Mouse (Mus musculus) MEL (cell line): Measurements from ENCODE around the gene Adgrg6. TPM values are rescaled to one million over a fixed set of nuclear protein-coding genes. Genes with fewer than 3 reads are reported as not detected.

ENCODE experiments used
- DNase-seq: peaks from one replicate; pipeline ENCODE4 v3.0.0; 2011; ENCODE audit warnings: low read depth, low spot score
- H3K27ac ChIP-seq: 2 replicates; pipeline ENCODE4 v1.5.1; 2012; ENCODE audit warnings: low read depth, mild to moderate bottlenecking, control low read depth, low read length, moderate library complexity; ENCODE audit not compliant: control insufficient read depth
- H3K27me3 ChIP-seq, 2 experiments: fragments of 150-350 bp in 1 of 2; sonication (generic) in 1 of 2; 2 replicates each; pipeline ENCODE4 v1.6.1; 2012; ENCODE audit warnings: low read length in 2 of 2, mild to moderate bottlenecking in 2 of 2, improper control_type of control experiment in 1 of 2, moderate library complexity in 1 of 2; ENCODE audit not compliant: insufficient read depth in 2 of 2, control insufficient read depth in 1 of 2
- H3K36me3 ChIP-seq, 2 experiments: 2 replicates each; pipeline ENCODE4 v1.6.1; 2012 to 2014; ENCODE audit warnings: low read length in 2 of 2, improper control_type of control experiment in 1 of 2, inconsistent platforms in 1 of 2, mild to moderate bottlenecking in 1 of 2; ENCODE audit not compliant: insufficient read depth in 2 of 2, control insufficient read depth in 1 of 2
- H3K4me1 ChIP-seq, 2 experiments: fragments of 150-350 bp in 1 of 2; sonication (generic) in 1 of 2; 2 replicates each; pipeline ENCODE4 v1.6.1; 2012; ENCODE audit warnings: low read length in 2 of 2, improper control_type of control experiment in 1 of 2, mild to moderate bottlenecking in 1 of 2; ENCODE audit not compliant: insufficient read depth in 2 of 2, control insufficient read depth in 1 of 2
- H3K4me3 ChIP-seq, 2 experiments: fragments of 150-350 bp in 1 of 2; sonication (generic) in 1 of 2; 2 replicates each; pipeline ENCODE4 v1.5.1; 2012; ENCODE audit warnings: low read depth in 2 of 2, low read length in 2 of 2, mild to moderate bottlenecking in 2 of 2, moderate library complexity in 2 of 2, control low read depth in 1 of 2, improper control_type of control experiment in 1 of 2; ENCODE audit not compliant: control insufficient read depth in 1 of 2, insufficient read depth in 1 of 2
- H3K79me2 ChIP-seq: 2 replicates; pipeline ENCODE4 v1.6.1; 2012; ENCODE audit warnings: mild to moderate bottlenecking, low read length, moderate library complexity; ENCODE audit not compliant: control insufficient read depth, poor library complexity, insufficient read depth
- H3K9ac ChIP-seq: 2 replicates; pipeline ENCODE4 v1.6.1; 2012; ENCODE audit warnings: low read depth, mild to moderate bottlenecking, control low read depth, low read length, moderate library complexity; ENCODE audit not compliant: control insufficient read depth, poor library complexity, severe bottlenecking
- H3K9me3 ChIP-seq: fragments of 150-350 bp; sonication (generic); replicated peaks from 2 replicates; pipeline ENCODE4 v1.6.1; 2012; ENCODE audit warnings: mild to moderate bottlenecking, low read length, improper control_type of control experiment, moderate library complexity; ENCODE audit not compliant: insufficient read depth
- BHLHE40 ChIP-seq: IDR thresholded peaks from 2 replicates; pipeline ENCODE4 v1.6.1; 2012; ENCODE audit warnings: low read depth, mild to moderate bottlenecking, inconsistent platforms, low read length, improper control_type of control experiment, borderline replicate concordance
- CHD2 ChIP-seq: IDR thresholded peaks from 2 replicates; pipeline ENCODE4 v1.6.1; 2011; ENCODE audit warnings: low read length, improper control_type of control experiment
- E2F4 ChIP-seq: IDR thresholded peaks from 2 replicates; pipeline ENCODE4 v1.6.1; 2011; ENCODE audit warnings: low read depth, low read length, improper control_type of control experiment, borderline replicate concordance
- ELF1 ChIP-seq: IDR thresholded peaks from 2 replicates; pipeline ENCODE4 v1.6.1; 2014; ENCODE audit warnings: low read depth, mild to moderate bottlenecking, inconsistent platforms, low read length, improper control_type of control experiment, moderate library complexity
- ETS1 ChIP-seq: IDR thresholded peaks from 2 replicates; pipeline ENCODE4 v1.6.1; 2012; ENCODE audit warnings: low read depth, mild to moderate bottlenecking, inconsistent platforms, low read length, improper control_type of control experiment, moderate library complexity
- GATA1 ChIP-seq: IDR thresholded peaks from 2 replicates; pipeline ENCODE4 v1.6.1; 2011; ENCODE audit warnings: low read depth, low read length, improper control_type of control experiment
- HCFC1 ChIP-seq: IDR thresholded peaks from 2 replicates; pipeline ENCODE4 v1.6.1; 2012; ENCODE audit warnings: low read depth, mild to moderate bottlenecking, inconsistent platforms, low read length, improper control_type of control experiment, moderate library complexity
- KAT2A ChIP-seq: conservative IDR thresholded peaks from 2 replicates; pipeline ENCODE4 v1.6.1; 2012; ENCODE audit warnings: low read depth, low read length, improper control_type of control experiment, inconsistent platforms
- MAFK ChIP-seq: IDR thresholded peaks from 2 replicates; pipeline ENCODE4 v1.6.1; 2011; ENCODE audit warnings: low read depth, mild to moderate bottlenecking, low read length, improper control_type of control experiment, borderline replicate concordance
- MEF2A ChIP-seq: IDR thresholded peaks from 2 replicates; pipeline ENCODE4 v1.6.1; 2014; ENCODE audit warnings: low read depth, mild to moderate bottlenecking, inconsistent platforms, low read length, improper control_type of control experiment; ENCODE audit not compliant: poor library complexity, insufficient replicate concordance, severe bottlenecking; ENCODE audit errors: extremely low read depth
- MYC ChIP-seq: IDR thresholded peaks from 2 replicates; pipeline ENCODE4 v1.6.1; 2011; ENCODE audit warnings: low read depth, mild to moderate bottlenecking, low read length, improper control_type of control experiment, moderate library complexity
- NELFE ChIP-seq: IDR thresholded peaks from 2 replicates; pipeline ENCODE4 v1.6.1; 2011; ENCODE audit warnings: low read depth, low read length, improper control_type of control experiment
- POLR2AphosphoS5 ChIP-seq: IDR thresholded peaks from 2 replicates; pipeline ENCODE4 v1.6.1; 2012; ENCODE audit warnings: low read depth, borderline replicate concordance, mild to moderate bottlenecking, inconsistent platforms, low read length, moderate library complexity, mixed read lengths
- SMC3 ChIP-seq: IDR thresholded peaks from 2 replicates; pipeline ENCODE4 v1.6.1; 2011; ENCODE audit warnings: low read depth, low read length, improper control_type of control experiment
- TAL1 ChIP-seq: IDR thresholded peaks from 2 replicates; pipeline ENCODE4 v1.6.1; 2012; ENCODE audit warnings: mild to moderate bottlenecking, inconsistent platforms, low read length, moderate library complexity, mixed read lengths
- TBP ChIP-seq: IDR thresholded peaks from 2 replicates; pipeline ENCODE4 v1.8.0; 2011; ENCODE audit warnings: low read depth, low read length, improper control_type of control experiment
- TCF12 ChIP-seq: IDR thresholded peaks from 2 replicates; pipeline ENCODE4 v1.6.1; 2014; ENCODE audit warnings: low read depth, mild to moderate bottlenecking, inconsistent platforms, low read length, improper control_type of control experiment, moderate library complexity
- UBTF ChIP-seq: IDR thresholded peaks from 2 replicates; pipeline ENCODE4 v1.6.1; 2012; ENCODE audit warnings: low read depth, mild to moderate bottlenecking, inconsistent platforms, low read length, improper control_type of control experiment, moderate library complexity, borderline replicate concordance; ENCODE audit not compliant: insufficient read depth
- ZC3H11A ChIP-seq: IDR thresholded peaks from 2 replicates; pipeline ENCODE4 v1.6.1; 2012; ENCODE audit warnings: low read depth, mild to moderate bottlenecking, inconsistent platforms, low read length, improper control_type of control experiment
- ZMIZ1 ChIP-seq: IDR thresholded peaks from 2 replicates; pipeline ENCODE4 v1.6.1; 2012; ENCODE audit warnings: low read depth, mild to moderate bottlenecking, inconsistent platforms, low read length, improper control_type of control experiment, moderate library complexity
- polyA plus RNA-seq, 2 experiments: library from polyadenylated mRNA; stranded (reverse) in 1 of 2; unstranded in 1 of 2; fragments of >175 nt in 1 of 2; fragments of >200 nt in 1 of 2; gene quantifications; 2 replicates each; pipeline versions ENCODE4 v1.2.1 to v1.2.4; 2012; ENCODE audit warnings: low replicate concordance in 2 of 2, low read depth in 1 of 2; ENCODE audit not compliant: insufficient read length in 2 of 2, insufficient read depth in 1 of 2, missing spikeins in 1 of 2
- total RNA-seq: library from RNA; depleted of rRNA; stranded (reverse); fragments of 300-350 nt; gene quantifications from 2 replicates; pipeline ENCODE4 v1.2.3, GENCODE M21; 2012

The Adgrg6 gene
- total and polyA plus RNA-seq, 3 experiments: not detected

- no peak overlapping the region for H3K9ac ChIP-seq
- H3K4me3 ChIP-seq: no peak overlapping the region
- DNase-seq: no peak
- H3K79me2 ChIP-seq: no peaks in the 10 kb centered on the region
- TF ChIP-seq BHLHE40 (no peak), ETS1 (no peak), TCF12 (no peak), UBTF (no peak), TBP (no peak), POLR2AphosphoS5 (no peak), TAL1 (no peak), E2F4 (no peak)
- no peaks in the 10 kb centered on the region for H3K27me3 ChIP-seq
- H3K27ac ChIP-seq: no peak overlapping the region
- no peaks in the 10 kb centered on the region for H3K9me3 ChIP-seq
- no peaks in the 10 kb centered on the region for H3K36me3 ChIP-seq
- H3K4me1 ChIP-seq: no peaks in the 10 kb centered on the region
Measured at GRCm38 (mm10) chr10:14537102-14537501, 8.4 kb downstream of the Adgrg6 start.

- Histone ChIP-seq H3K4me3 (no peak overlapping the region), H3K4me1 (no peaks in the 10 kb centered on the region; a peak in 1 of 4 replicates), H3K9me3 (no peaks in the 10 kb centered on the region), H3K27ac (no peak overlapping the region), H3K27me3 (no peaks in the 10 kb centered on the region), H3K36me3 (no peaks in the 10 kb centered on the region), H3K79me2 (no peaks in the 10 kb centered on the region), H3K9ac (no peak overlapping the region)
- TF ChIP-seq KAT2A (no peak), TCF12 (no peak), GATA1 (no peak), ZMIZ1 (no peak), MEF2A (no peak), E2F4 (no peak), UBTF (no peak), MYC (no peak), MAFK (no peak), ELF1 (no peak), BHLHE40 (no peak), ETS1 (no peak), SMC3 (no peak), HCFC1 (no peak), ZC3H11A (no peak), NELFE (no peak), TBP (no peak), CHD2 (no peak)
- DNase-seq: peak; percentile 39
Measured at GRCm38 (mm10) chr10:14531090-14531489, 14.4 kb downstream of the Adgrg6 start.
